Mouse (Mus musculus) cortical plate, adult 2 months (tissue): ENCODE results near the gene Pax6.

Source experiments
- CTCF ChIP-seq: fragments of 200-500 bp; IDR thresholded peaks from 2 replicates; pipeline ENCODE4 v1.5.1; 2011; ENCODE audit warnings: mild to moderate bottlenecking, control low read depth, low read length; ENCODE audit not compliant: insufficient read depth; ENCODE audit errors: extremely low read depth
- POLR2A ChIP-seq: fragments of 200-500 bp; IDR thresholded peaks from 2 replicates; pipeline ENCODE4 v1.6.1; 2011; ENCODE audit warnings: mild to moderate bottlenecking, low read length, control low read depth; ENCODE audit not compliant: insufficient read depth; ENCODE audit errors: extremely low read depth

GRCm38 (mm10) chr2:105691296-105691695, 22.6 kb downstream of the Pax6 start:
- no peak for TF ChIP-seq CTCF
- no peak for TF ChIP-seq POLR2A
